ENCODE assay signal across 13 mouse cellular contexts in the genomic region with DNA sequence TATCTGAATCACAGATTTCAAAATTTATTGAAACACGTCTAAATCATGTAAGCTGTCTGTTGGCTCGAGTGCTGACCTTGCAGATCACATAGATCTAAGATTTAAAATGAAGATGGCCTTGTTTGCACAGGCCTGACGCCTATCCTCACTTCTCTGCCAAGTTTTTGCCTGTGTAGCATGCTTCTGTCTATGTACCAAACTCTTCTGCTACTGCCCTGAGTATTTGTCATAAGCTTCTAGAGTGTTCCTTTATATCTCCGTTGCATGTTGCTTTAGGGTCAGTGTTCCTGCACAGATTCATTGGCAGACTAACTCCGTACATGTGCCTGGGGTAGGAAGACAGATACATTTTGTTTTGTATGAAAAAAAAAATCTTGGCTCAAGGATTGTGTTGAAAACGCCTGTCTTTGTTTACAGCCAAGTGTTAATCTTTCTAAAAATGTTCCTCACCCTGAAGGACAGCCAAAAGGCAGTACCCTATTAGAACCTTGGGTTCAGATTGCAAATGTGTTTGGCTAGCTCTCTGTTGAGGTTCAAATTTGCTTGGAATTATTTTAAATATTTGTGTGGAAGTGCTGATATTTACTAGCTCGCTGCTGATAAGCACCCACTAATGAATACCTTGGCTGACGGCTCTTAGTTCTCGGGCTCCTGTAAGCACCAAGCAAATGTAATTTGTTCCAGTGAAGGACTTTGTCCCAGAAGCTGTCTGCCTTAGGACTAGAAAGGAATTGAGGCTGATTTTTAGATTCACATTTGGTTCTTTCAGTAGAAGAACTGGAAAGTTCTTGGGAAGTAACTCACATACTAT.
DNase-seq lines count a peak whose midpoint lies in the region; ATAC-seq and TF ChIP-seq lines count a peak whose summit lies in the region.
"Had no signal": no experiment of that assay in that cellular context is flagged by ENCODE, and none has a peak within 500 bp of the region (broad histone marks: within the 10 kb centered on the region; RNA-seq: fewer than 3 reads in every experiment).

No protein-coding gene starts in this region.

- H3K4me3 ChIP-seq in heart, adult 2 months: no peak overlapping the region
- H3K4me3 ChIP-seq in heart, embryonic 12.5 days: no peak overlapping the region
- H3K4me3 ChIP-seq in stomach, postnatal 0 days (ENCODE audit: low read depth, low read length): no peak overlapping the region
- H3K4me3 ChIP-seq: limb, embryonic 10.5 days had no signal

- intact Hi-C loops in heart, adult 2 months (cut with DNase I): loop anchor here (2.0 to 10.0 kb wide), 3 partner anchors 44 to 162 kb away; a partner anchor contains a TSS
- intact Hi-C loops in left cerebral cortex, postnatal 10 days (cut with DNase I): no loop called here

- no peak for TF ChIP-seq POLR2A in heart, adult 2 months (IDR thresholded peaks at IDR 0.05; ENCODE audit: insufficient read depth, low read depth, low read length)

- peak overlapping the region; percentile 25; the same call in 1 of the 2 replicates for H3K9ac ChIP-seq in heart, adult 2 months (ENCODE audit: low read depth, low read length)
- H3K9ac ChIP-seq in heart, embryonic 12.5 days: no peak overlapping the region
- no peak overlapping the region for H3K9ac ChIP-seq in stomach, postnatal 0 days (ENCODE audit: low read length)

- H3K36me3 ChIP-seq in heart, adult 2 months (ENCODE audit: control insufficient read depth, insufficient read depth, low read length): peaks cover 2% of the 10 kb centered on the region
- H3K36me3 ChIP-seq in heart, embryonic 12.5 days: no peaks in the 10 kb centered on the region
- no peaks in the 10 kb centered on the region for H3K36me3 ChIP-seq in stomach, postnatal 0 days (ENCODE audit: control insufficient read depth, insufficient read depth, low read length)
- H3K36me3 ChIP-seq: limb, embryonic 10.5 days had no signal

- 40% methylated on average over 9 of the region's 9 CpGs for WGBS in heart, adult 2 months
- WGBS in heart, embryonic 12.5 days: 57% methylated on average over 9 of the region's 9 CpGs
- 29% methylated on average over 9 of the region's 9 CpGs for WGBS in stomach, postnatal 0 days

- H3K27ac ChIP-seq in heart, adult 2 months: peak overlapping the region; percentile 78
- H3K27ac ChIP-seq in heart, embryonic 12.5 days (ENCODE audit: poor library complexity, severe bottlenecking): no peak overlapping the region
- 0 out of 2 replicates have a peak overlapping the region, but pooled peaks have one; percentile 8 for H3K27ac ChIP-seq in stomach, postnatal 0 days (replicated peaks)
- H3K27ac ChIP-seq: limb, embryonic 10.5 days had no signal

- TF ChIP-seq CTCF in heart, adult 2 months (IDR thresholded peaks at IDR 0.05): no peak
- TF ChIP-seq CTCF in stomach, postnatal 0 days (IDR thresholded peaks at IDR 0.05; ENCODE audit: low read depth): no peak

- no peaks in the 10 kb centered on the region for H3K27me3 ChIP-seq in heart, adult 2 months (ENCODE audit: control insufficient read depth, insufficient read depth, low read length)
- H3K27me3 ChIP-seq in heart, embryonic 12.5 days (replicated peaks): no peaks in the 10 kb centered on the region
- no peaks in the 10 kb centered on the region for H3K27me3 ChIP-seq in stomach, postnatal 0 days (ENCODE audit: control insufficient read depth, insufficient read depth, low read length)
- H3K27me3 ChIP-seq: Patski had no signal

- ATAC-seq in heart, embryonic 12.5 days (ENCODE audit: insufficient number of reproducible peaks, low FRiP score): no peak
- no peak for ATAC-seq in stomach, postnatal 0 days (ENCODE audit: low FRiP score, low TSS enrichment)
- ATAC-seq: Patski had no signal

- no peak for TF ChIP-seq EP300 in heart, adult 2 months (IDR thresholded peaks at IDR 0.05; ENCODE audit: insufficient read depth, low read depth, low read length)
- TF ChIP-seq EP300 in stomach, postnatal 0 days (optimal IDR thresholded peaks at IDR 0.05): no peak

- peak in 1 of 2 experiments; percentile 30 for DNase-seq in heart, adult 2 months
- DNase-seq in ovary, adult 18-20 months (ENCODE audit: low spot score): peak; percentile 15
- DNase-seq in ovary, postnatal 10 days (ENCODE audit: low spot score): no peak
- peak; percentile 81 for DNase-seq in fat pad, adult 2 months (ENCODE audit: extremely low read depth, low read depth, low spot score)
- DNase-seq in stomach, postnatal 0 days (ENCODE audit: low spot score): no peak
- no peak for DNase-seq in thymus, postnatal 36 days
- DNase-seq in left cerebral cortex, postnatal 10 days (ENCODE audit: extremely low spot score in 1 of 2, low spot score in 2 of 2): no peak
- DNase-seq: cerebellum, adult 8-10 months; right cerebral cortex, postnatal 4 days had no signal

- H3K4me2 ChIP-seq in heart, embryonic 12.5 days: no peak overlapping the region
- no peak overlapping the region; the same call in 1 of the 2 replicates for H3K4me2 ChIP-seq in stomach, postnatal 0 days (replicated peaks; ENCODE audit: low read depth)
- H3K4me2 ChIP-seq: midbrain, embryonic 11.5 days had no signal

- H3K9me3 ChIP-seq in heart, embryonic 12.5 days (replicated peaks): no peaks in the 10 kb centered on the region
- no peaks in the 10 kb centered on the region for H3K9me3 ChIP-seq in stomach, postnatal 0 days (ENCODE audit: control insufficient read depth, low read length)
- H3K9me3 ChIP-seq: limb, embryonic 10.5 days had no signal

- peaks cover 6% of the 10 kb centered on the region for H3K4me1 ChIP-seq in heart, adult 2 months (ENCODE audit: control insufficient read depth, insufficient read depth, low read length)
- no peaks in the 10 kb centered on the region for H3K4me1 ChIP-seq in heart, embryonic 12.5 days (replicated peaks)
- no peaks in the 10 kb centered on the region for H3K4me1 ChIP-seq in stomach, postnatal 0 days (replicated peaks; ENCODE audit: control insufficient read depth, insufficient read depth)

- H3K79me2 ChIP-seq in heart, adult 2 months (replicated peaks; ENCODE audit: control insufficient read depth, insufficient read depth, low read length): no peaks in the 10 kb centered on the region; the same call in 1 of the 2 replicates

Comparison
In these comparisons a context has a peak if more than half of its experiments do, and no peak if none do; other contexts are left out.
1. DNase-seq: peak in ovary, adult 18-20 months (single experiment) and fat pad, adult 2 months (single experiment); none in ovary, postnatal 10 days (single experiment), stomach, postnatal 0 days (single experiment), thymus, postnatal 36 days (0 of 2) and left cerebral cortex, postnatal 10 days (0 of 2).